Mouse (Mus musculus) liver, embryonic 15.5 days (tissue): ENCODE data around the gene Cx3cl1. TPM values are rescaled to one million over a fixed set of nuclear protein-coding genes. Genes with fewer than 3 reads are reported as not detected.

ENCODE experiments used
- ATAC-seq: fragments of 200-750 bp; cut with Nextera tagmentation; 2 replicates; pipeline ENCODE4 v1.8.0; 2017; ENCODE audit warnings: moderate number of reproducible peaks, mild to moderate bottlenecking, moderate library complexity; ENCODE audit not compliant: insufficient read depth
- H3K27ac ChIP-seq: fragments of 300-500 bp; sonication (generic); replicated peaks from 2 replicates; pipeline ENCODE4 v1.5.1; 2015; ENCODE audit warnings: mild to moderate bottlenecking, inconsistent platforms
- H3K27me3 ChIP-seq: fragments of 300-500 bp; sonication (generic); 2 replicates; pipeline ENCODE4 v1.6.1; 2015; ENCODE audit warnings: mild to moderate bottlenecking, inconsistent platforms
- H3K36me3 ChIP-seq: fragments of 300-500 bp; sonication (generic); replicated peaks from 2 replicates; pipeline ENCODE4 v1.6.1; 2015; ENCODE audit warnings: moderate library complexity, mild to moderate bottlenecking, inconsistent platforms
- H3K4me1 ChIP-seq: fragments of 300-500 bp; sonication (generic); replicated peaks from 2 replicates; pipeline ENCODE4 v1.6.1; 2015; ENCODE audit warnings: inconsistent platforms
- H3K4me2 ChIP-seq: fragments of 300-500 bp; sonication (generic); 2 replicates; pipeline ENCODE4 v1.6.1; 2015; ENCODE audit warnings: moderate library complexity, mild to moderate bottlenecking, inconsistent platforms
- H3K4me3 ChIP-seq: fragments of 300-500 bp; sonication (generic); replicated peaks from 2 replicates; pipeline ENCODE4 v1.5.1; 2015; ENCODE audit warnings: mild to moderate bottlenecking, inconsistent platforms
- H3K9ac ChIP-seq: fragments of 300-500 bp; sonication (generic); 2 replicates; pipeline ENCODE4 v1.6.1; 2015; ENCODE audit warnings: moderate library complexity, mild to moderate bottlenecking, inconsistent platforms
- H3K9me3 ChIP-seq: fragments of 300-500 bp; sonication (generic); replicated peaks from 2 replicates; pipeline ENCODE4 v1.6.1; 2016; ENCODE audit warnings: inconsistent platforms
- WGBS: fragments of 180-500 bp; shearing (Covaris S2); methylation state at CpG from one replicate; pipeline ENCODE4 v1.1.7; 2015; ENCODE audit warnings: mixed read lengths; ENCODE audit not compliant: insufficient replicate concordance; 5-methylcytosine and 5-hydroxymethylcytosine counted together
- polyA plus RNA-seq: library from polyadenylated mRNA; unstranded; fragments of >200 nt; fragmentation: Nextera tagmentation; extraction: Ambion mirVana; gene quantifications from 2 replicates; pipeline ENCODE4 v1.2.1, GENCODE M21; 2015

Gene Cx3cl1
- polyA plus RNA-seq, 1 experiment from 2014 or later: 0.33 TPM

GRCm38 (mm10) chr8:94785247-94785985 is 13.6 kb downstream of the Cx3cl1 start:
- WGBS: 52% methylated on average over 12 of the region's 12 CpGs
- Histone ChIP-seq H3K27ac (peak overlapping the region; percentile 98; the same call in 1 of the 2 replicates), H3K9ac (no peak overlapping the region), H3K4me2 (no peak overlapping the region), H3K36me3 (no peaks in the 10 kb centered on the region), H3K4me1 (peaks cover 71% of the 10 kb centered on the region), H3K27me3 (peaks cover 28% of the 10 kb centered on the region; the same call in 1 of the 2 replicates), H3K4me3 (no peak overlapping the region), H3K9me3 (no peaks in the 10 kb centered on the region)
- no peak for ATAC-seq

GRCm38 (mm10) chr8:94785995-94786595 is 14.3 kb downstream of the Cx3cl1 start:
- H3K4me3 ChIP-seq: no peak overlapping the region
- peak overlapping the region; percentile 61; the same call in 1 of the 2 replicates for H3K4me2 ChIP-seq
- 48% methylated on average over 6 of the region's 6 CpGs for WGBS
- no peak overlapping the region for H3K9ac ChIP-seq
- peaks cover 66% of the 10 kb centered on the region for H3K4me1 ChIP-seq
- H3K27ac ChIP-seq: peak overlapping the region; percentile 98
- no peaks in the 10 kb centered on the region for H3K9me3 ChIP-seq
- no peaks in the 10 kb centered on the region for H3K36me3 ChIP-seq
- peaks cover 29% of the 10 kb centered on the region; the same call in 1 of the 2 replicates for H3K27me3 ChIP-seq
- ATAC-seq: no peak

- peak; percentile 98 for ATAC-seq
- Histone ChIP-seq H3K36me3 (no peaks in the 10 kb centered on the region), H3K4me3 (peak overlapping the region; percentile 17; the same call in 1 of the 2 replicates), H3K4me2 (peak overlapping the region; percentile 61), H3K4me1 (peaks cover 62% of the 10 kb centered on the region), H3K9me3 (no peaks in the 10 kb centered on the region), H3K9ac (peak overlapping the region; percentile 45), H3K27me3 (peaks cover 43% of the 10 kb centered on the region), H3K27ac (peak overlapping the region; percentile 98)
- 30% methylated on average over 15 of the region's 15 CpGs for WGBS
These were observed 16.0 kb downstream of the Cx3cl1 start for GRCm38 (mm10) chr8:94787524-94788501.

GRCm38 (mm10) chr8:94789256-94789955 is 17.6 kb downstream of the Cx3cl1 start:
- 75% methylated on average over 10 of the region's 10 CpGs for WGBS
- H3K27me3 ChIP-seq: peaks cover 50% of the 10 kb centered on the region
- H3K9ac ChIP-seq: no peak overlapping the region
- H3K4me1 ChIP-seq: peaks cover 69% of the 10 kb centered on the region
- ATAC-seq: no peak
- peak overlapping the region; percentile 98 for H3K27ac ChIP-seq
- no peak overlapping the region for H3K4me2 ChIP-seq
- H3K9me3 ChIP-seq: no peaks in the 10 kb centered on the region
- no peak overlapping the region for H3K4me3 ChIP-seq
- H3K36me3 ChIP-seq: no peaks in the 10 kb centered on the region

GRCm38 (mm10) chr8:94794368-94794767 is 22.6 kb downstream of the Cx3cl1 start:
- peak; percentile 73; the same call in 1 of the 2 replicates for ATAC-seq
- no peaks in the 10 kb centered on the region for H3K36me3 ChIP-seq
- H3K9me3 ChIP-seq: no peaks in the 10 kb centered on the region
- H3K9ac ChIP-seq: no peak overlapping the region
- peaks cover 31% of the 10 kb centered on the region for H3K4me1 ChIP-seq
- no peak overlapping the region for H3K27ac ChIP-seq
- H3K4me3 ChIP-seq: no peak overlapping the region
- H3K27me3 ChIP-seq: peaks cover 38% of the 10 kb centered on the region
- H3K4me2 ChIP-seq: no peak overlapping the region
- 79% methylated on average over 4 of the region's 4 CpGs for WGBS

- Histone ChIP-seq H3K4me1 (peaks cover 26% of the 10 kb centered on the region), H3K4me3 (no peak overlapping the region), H3K36me3 (no peaks in the 10 kb centered on the region), H3K4me2 (no peak overlapping the region), H3K9ac (no peak overlapping the region), H3K27me3 (peaks cover 34% of the 10 kb centered on the region), H3K9me3 (no peaks in the 10 kb centered on the region), H3K27ac (no peak overlapping the region)
- ATAC-seq: peak; percentile 75
- WGBS: 80% methylated on average over 2 of the region's 2 CpGs
These were observed 23.0 kb downstream of the Cx3cl1 start for GRCm38 (mm10) chr8:94794782-94795181.

GRCm38 (mm10) chr8:94800278-94800968 is 28.6 kb downstream of the Cx3cl1 start:
- Histone ChIP-seq H3K27ac (no peak overlapping the region), H3K4me2 (no peak overlapping the region), H3K27me3 (peaks cover 32% of the 10 kb centered on the region), H3K4me1 (peaks cover 36% of the 10 kb centered on the region), H3K9ac (no peak overlapping the region), H3K36me3 (no peaks in the 10 kb centered on the region), H3K4me3 (no peak overlapping the region), H3K9me3 (no peaks in the 10 kb centered on the region)
- 33% methylated on average over 7 of the region's 7 CpGs for WGBS
- no peak for ATAC-seq

GRCm38 (mm10) chr8:94801293-94802095 is 29.7 kb downstream of the Cx3cl1 start:
- ATAC-seq: no peak
- Histone ChIP-seq H3K4me2 (no peak overlapping the region), H3K9me3 (no peaks in the 10 kb centered on the region), H3K27me3 (peaks cover 41% of the 10 kb centered on the region), H3K4me1 (peaks cover 36% of the 10 kb centered on the region), H3K4me3 (no peak overlapping the region), H3K27ac (no peak overlapping the region), H3K9ac (no peak overlapping the region), H3K36me3 (no peaks in the 10 kb centered on the region)
- WGBS: 30% methylated on average over 14 of the region's 14 CpGs

GRCm38 (mm10) chr8:94802375-94802774 is 30.6 kb downstream of the Cx3cl1 start:
- 13% methylated on average over 4 of the region's 4 CpGs for WGBS
- Histone ChIP-seq H3K4me3 (no peak overlapping the region), H3K4me1 (peaks cover 36% of the 10 kb centered on the region), H3K9me3 (no peaks in the 10 kb centered on the region), H3K9ac (no peak overlapping the region), H3K36me3 (no peaks in the 10 kb centered on the region), H3K4me2 (no peak overlapping the region), H3K27me3 (peaks cover 45% of the 10 kb centered on the region), H3K27ac (no peak overlapping the region)
- no peak for ATAC-seq
